Mouse (Mus musculus) CD4-positive helper T cell, adult 2 months (primary cell): ENCODE data around the gene Mettl7a2.
A peak's percentile ranks its signal among the peaks of the same experiment; 100 is the strongest.
"Not testable (repeated sequence)": the region's sequence is repeated elsewhere in the genome, so short reads cannot be mapped to it uniquely, and the experiment has no call there.

Experiments
- DNase-seq: peaks from one replicate; pipeline ENCODE4 v3.0.0-alpha.2; 2012; ENCODE audit warnings: low read depth, missing footprints, low spot score

Gene Mettl7a2

GRCm38 (mm10) chr15:100337847-100338246 lies 15.2 kb upstream of the Mettl7a2 start:
- peak; percentile 64 for DNase-seq

- not testable (repeated sequence) for DNase-seq
Observed at GRCm38 (mm10) chr15:100341314-100341980, 11.6 kb upstream of the Mettl7a2 start.

DNA sequence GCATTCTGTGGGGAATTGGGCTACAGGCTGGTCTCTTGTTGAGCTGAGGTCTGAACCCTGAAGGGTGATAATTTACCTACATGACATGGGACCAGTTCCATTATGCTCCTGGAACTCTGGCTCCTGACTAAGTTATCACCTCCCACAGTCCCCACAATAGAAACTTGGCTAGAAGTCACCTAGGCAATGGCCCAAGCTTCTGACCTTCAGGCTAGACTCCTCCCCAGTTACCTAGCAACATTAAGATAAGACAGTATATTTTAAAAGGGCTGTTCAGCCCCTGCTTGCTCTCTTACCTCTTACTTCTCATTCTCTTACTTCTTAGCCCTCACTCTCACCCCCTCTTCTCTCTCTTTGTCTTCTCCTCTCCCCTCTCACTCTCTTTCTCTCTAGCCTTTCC lies 7.5 kb upstream of the Mettl7a2 start:
- no peak for DNase-seq

DNA sequence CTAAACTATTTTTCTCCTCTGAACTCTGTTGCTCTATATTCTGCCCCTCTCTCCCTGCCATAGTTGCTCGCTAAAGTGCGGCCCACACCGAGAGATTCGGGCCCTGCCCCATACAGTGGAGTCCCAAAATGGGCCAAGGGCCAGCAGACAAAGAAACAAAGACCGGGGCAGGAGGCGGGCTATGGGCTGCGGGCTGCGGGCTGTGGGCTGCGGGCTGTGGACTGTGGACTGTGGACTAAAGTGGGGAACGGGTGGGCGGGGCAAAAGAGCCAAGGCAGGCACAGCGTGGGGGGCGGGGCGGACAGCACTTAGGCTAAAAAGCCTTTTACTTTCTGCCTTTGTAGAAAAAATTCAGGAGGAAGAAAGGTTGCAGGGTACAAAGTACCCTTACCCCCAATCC lies 6.2 kb upstream of the Mettl7a2 start:
- DNase-seq, result no peak

GRCm38 (mm10) chr15:100349496-100349895 lies 3.5 kb upstream of the Mettl7a2 start:
- DNase-seq, result no peak

DNA sequence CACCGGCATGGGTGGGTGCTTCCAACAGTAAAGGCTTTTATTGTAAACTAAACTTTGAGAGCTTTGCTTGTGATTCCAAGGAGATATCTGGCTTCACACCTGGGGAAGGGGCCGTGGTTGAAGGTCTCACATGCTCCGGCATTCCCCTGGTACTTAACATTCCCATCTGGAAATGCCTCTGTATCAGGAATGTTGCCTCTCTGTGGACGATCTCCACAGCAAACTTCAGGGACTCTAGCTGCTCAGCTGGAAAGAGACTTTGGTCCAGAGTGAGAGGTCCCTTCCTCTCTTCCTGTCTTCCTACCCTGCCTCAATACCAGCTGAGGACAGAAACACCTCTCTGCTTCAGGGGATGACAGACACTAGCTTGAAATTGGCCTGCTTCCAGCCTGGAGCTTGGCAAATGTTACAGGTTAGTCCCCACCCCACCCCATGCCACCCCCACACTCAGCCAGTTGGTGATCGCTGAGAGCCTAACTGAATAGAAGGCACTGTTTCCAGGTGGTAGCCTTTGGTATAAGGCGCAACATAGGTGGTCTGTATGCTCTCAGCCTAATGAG lies 1.4 kb upstream of the Mettl7a2 start:
- DNase-seq, result no peak

DNA sequence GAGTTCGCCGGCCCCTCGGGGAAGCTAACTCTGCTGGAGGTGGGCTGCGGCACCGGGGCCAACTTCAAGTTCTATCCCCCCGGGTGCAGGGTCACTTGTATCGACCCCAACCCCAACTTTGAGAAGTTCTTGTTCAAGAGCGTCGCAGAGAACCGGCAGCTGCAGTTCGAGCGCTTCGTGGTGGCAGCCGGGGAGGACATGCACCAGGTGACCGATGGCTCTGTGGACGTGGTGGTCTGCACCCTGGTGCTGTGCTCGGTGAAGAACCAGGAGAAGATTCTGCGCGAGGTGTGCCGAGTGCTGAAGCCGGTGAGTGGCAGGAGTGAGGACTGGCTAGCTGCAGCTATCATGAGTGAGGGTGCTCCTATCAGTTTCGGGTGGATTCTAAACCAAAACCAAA lies 399 bp downstream of the Mettl7a2 start:
- DNase-seq, result not testable (repeated sequence)

DNA sequence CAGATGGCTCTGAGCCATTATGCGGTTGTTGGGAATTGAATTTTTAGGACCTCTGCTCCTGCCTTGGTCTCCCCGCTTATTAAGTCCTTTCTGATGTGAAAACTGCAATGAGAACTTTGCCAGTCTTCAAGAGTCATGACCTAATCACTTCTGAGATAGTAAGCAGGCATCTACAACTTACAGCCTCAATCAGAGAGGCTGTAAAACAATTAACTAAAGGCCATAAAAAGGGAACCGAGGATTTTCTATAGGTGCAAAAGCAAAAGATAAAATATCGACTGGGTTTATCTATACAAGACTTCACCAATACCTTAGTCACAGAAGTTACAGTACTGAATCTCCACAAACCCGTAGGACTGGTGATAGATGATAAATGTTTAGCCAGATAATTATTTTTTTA lies 2.9 kb downstream of the Mettl7a2 start:
- DNase-seq, result no peak

- DNase-seq, result no peak
Observed at GRCm38 (mm10) chr15:100364242-100364641, 11.2 kb downstream of the Mettl7a2 start, which contains the start of gene Higd1c. Gene Higd1c, plus strand, starts transcription at chr15:100364542.

DNA sequence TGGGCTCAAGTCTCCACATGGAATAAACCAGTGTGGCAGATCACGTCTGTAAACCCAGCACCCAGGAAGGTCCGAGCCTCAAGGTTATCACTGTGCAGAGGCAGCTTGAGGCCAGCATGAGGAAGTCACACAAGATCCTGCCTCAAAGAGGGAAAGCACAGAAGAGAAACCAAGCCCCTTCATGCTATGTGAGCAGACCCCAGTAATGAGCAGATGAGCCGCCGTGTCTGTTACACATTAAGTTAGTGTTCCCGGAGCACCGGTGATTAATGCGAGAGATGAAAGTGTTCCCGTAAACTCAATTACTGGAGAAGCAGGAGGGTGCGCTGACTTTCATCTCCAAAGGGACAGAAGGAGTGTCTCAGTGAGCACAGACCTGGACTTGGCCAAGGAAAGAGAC lies 13.0 kb downstream of the Mettl7a2 start:
- DNase-seq, result not testable (repeated sequence)

- DNase-seq, result no peak
Observed at GRCm38 (mm10) chr15:100367119-100367518, 14.1 kb downstream of the Mettl7a2 start.

GRCm38 (mm10) chr15:100375066-100375465 lies 22.1 kb downstream of the Mettl7a2 start:
- DNase-seq, result peak; percentile 46

- not testable (repeated sequence) for DNase-seq
Observed at GRCm38 (mm10) chr15:100377847-100378505, 25.0 kb downstream of the Mettl7a2 start.

GRCm38 (mm10) chr15:100379658-100380057 lies 26.7 kb downstream of the Mettl7a2 start:
- DNase-seq, result no peak

GRCm38 (mm10) chr15:100380104-100380503 lies 27.1 kb downstream of the Mettl7a2 start:
- no peak for DNase-seq

- DNase-seq, result no peak
Observed at GRCm38 (mm10) chr15:100385705-100386104, 32.7 kb downstream of the Mettl7a2 start.

- no peak for DNase-seq
Observed at GRCm38 (mm10) chr15:100387544-100388223, 34.7 kb downstream of the Mettl7a2 start.

DNA sequence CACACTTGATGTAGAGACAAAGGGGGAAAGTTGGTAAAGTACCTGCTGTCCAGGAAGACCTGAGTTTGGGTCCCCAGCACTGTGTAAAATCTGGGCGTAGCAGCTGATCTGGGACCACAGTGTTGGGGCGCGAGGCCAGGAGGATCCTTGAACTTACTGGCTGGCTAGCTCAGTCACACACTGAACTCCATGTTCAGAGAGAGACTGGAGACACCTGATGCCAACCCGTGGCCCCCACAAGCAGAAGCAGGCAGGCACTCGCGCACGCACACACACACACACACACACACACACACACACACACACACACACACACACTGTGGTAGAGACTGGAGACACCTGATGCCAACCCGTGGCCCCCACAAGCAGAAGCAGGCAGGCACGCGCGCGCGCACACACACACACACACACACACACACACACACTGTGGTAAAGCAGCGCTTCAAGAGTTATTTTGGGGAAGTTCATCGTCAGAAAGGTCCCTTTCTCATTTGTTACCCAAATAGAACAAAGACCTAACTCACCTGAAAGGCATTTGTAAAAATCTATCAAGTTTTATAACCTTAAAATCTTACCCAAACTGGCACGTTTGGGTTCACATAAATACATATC lies 35.3 kb downstream of the Mettl7a2 start:
- no peak for DNase-seq

DNA sequence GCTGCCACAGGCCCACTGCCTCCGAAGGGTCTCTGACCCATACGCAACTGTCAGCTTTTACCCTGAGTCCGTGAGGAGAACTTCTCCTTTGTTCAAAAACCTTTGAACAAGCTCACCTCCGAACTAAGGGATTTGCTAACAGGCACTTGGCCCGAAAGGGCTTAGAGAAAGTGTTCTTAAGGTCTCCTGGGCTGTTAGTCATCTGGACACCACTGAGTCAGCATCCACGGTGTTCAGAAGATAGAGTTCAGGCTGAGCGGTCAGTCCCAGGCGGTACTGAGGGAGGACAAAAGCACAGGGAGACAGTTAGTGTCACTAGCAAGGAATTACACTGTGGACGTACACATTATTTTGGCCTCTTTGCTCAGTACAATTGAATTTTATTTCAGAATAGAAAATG lies 35.9 kb downstream of the Mettl7a2 start:
- DNase-seq, result no peak

GRCm38 (mm10) chr15:100391066-100391465 lies 38.1 kb downstream of the Mettl7a2 start:
- no peak for DNase-seq

- DNase-seq, result no peak
Observed at GRCm38 (mm10) chr15:100391599-100391998, 38.6 kb downstream of the Mettl7a2 start.

DNA sequence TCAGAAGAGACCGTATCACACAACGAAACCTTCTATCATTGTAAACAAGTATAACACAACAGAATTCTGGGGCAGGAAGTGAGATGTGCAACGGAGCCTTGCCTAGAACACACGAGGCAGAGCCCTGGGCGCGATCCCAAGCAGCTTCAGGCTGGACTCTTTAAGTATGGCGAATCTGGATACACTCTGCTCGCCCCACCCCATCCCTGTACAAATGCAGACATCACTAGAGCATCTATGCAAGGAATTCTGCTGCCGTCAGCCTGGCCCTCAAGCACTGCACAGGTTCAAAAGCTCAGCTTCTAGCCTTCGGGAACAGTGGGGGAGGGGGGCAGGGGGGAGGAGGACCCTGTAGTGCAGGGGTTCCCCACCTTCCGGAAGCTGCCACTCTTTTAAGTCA lies 40.0 kb downstream of the Mettl7a2 start:
- DNase-seq, result no peak
